Mouse (Mus musculus) adrenal gland, adult 8-10 months (tissue): ENCODE data around the gene Slc24a2. TPM values are rescaled to one million over a fixed set of nuclear protein-coding genes. Genes with fewer than 3 reads are reported as not detected.

Experiments
- DNase-seq: peaks from one replicate; pipeline ENCODE4 v3.0.0; 2022
- total RNA-seq, 4 experiments: library from RNA; stranded (reverse); gene quantifications; 2 replicates each; pipeline ENCODE4 v1.2.4; 2022

Gene Slc24a2
- total RNA-seq, 4 experiments from 2014 or later: 21.3 to 39.7 (median 28.3) TPM

DNA sequence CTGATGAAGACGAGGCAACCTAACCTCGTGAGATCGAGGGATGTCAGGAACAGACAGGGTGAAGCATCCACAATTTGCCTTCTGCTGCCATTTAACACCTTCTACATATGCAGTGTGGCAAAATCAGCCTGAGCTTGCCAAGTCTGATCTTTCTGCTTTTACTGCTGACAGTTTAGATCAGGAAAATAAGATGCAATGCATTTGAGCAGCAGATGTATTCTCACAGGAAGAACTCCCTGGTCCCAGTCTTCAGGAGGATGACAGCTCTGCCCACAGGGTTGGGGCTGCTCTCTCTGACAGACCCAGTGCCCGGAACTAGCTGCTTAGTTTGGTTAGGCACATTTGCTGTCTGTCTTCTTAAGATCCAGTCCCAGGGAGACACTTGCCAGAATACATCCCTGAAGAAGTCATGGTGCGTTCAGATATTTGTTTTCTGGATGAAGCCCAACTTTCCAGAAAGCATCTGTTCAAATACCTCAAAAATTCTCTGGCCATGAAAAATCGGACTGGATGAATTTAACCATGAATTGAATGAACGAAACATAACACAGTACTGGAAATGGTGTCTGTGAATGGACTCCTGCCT, 188.8 kb downstream of the Slc24a2 start:
- DNase-seq: no peak

DNA sequence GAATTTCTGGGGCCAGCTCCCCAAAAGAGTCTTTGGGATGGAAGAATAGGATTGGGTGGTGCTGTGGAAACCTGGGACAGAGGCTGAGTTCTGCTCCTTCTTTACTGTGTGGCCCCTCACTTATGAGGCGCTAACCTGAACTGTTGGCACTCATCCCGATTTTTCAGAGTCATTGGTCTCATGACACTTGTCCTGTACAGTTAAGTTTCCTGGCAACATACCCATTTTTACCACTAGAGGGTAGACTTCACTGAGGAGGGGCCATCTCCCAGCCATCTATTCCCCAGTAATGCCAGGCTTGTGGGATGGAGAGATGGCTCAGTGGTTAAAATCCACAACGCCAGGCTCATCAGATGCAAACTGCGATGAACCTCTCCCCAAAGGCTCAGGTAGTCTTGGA, 192.7 kb downstream of the Slc24a2 start:
- no peak for DNase-seq

DNA sequence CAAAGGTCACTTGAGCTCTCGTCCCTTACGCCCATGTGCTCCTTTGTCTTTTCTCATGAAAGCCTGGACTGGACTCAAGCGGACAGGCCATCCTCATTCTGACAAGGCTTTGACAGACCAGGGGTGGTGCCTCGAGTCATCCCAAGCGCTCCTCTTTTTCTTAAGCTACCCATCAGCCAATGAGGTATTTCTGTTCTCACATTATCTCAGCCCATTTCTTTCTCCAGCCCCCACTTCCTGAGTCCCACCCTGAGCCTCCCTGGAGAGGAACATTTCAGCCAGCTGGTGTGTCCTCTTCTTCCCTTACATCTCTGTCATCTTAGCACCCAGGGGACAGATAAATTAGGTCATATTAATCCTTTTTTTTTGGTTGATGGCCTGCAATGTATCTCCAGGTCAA, 193.8 kb downstream of the Slc24a2 start:
- DNase-seq: no peak

DNA sequence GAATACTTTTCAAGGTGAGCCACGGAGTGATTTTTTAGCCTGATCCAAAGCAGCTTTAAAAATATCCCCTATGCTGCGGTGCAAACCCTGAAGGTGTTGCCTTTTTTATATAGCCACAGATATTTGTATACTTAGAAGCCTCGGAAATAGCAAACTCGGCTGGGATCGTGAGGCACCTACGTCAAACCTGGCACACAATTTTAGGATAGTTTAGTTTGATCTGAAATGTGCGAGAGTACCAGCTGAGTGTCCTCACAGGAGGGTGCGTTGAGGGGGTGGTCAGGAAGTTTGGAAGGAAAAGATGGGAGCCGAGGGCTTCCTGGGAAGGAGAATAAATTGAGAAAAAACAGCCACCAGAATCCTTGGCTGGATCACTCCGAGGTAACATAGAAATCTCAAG, 194.6 kb downstream of the Slc24a2 start:
- no peak for DNase-seq

DNA sequence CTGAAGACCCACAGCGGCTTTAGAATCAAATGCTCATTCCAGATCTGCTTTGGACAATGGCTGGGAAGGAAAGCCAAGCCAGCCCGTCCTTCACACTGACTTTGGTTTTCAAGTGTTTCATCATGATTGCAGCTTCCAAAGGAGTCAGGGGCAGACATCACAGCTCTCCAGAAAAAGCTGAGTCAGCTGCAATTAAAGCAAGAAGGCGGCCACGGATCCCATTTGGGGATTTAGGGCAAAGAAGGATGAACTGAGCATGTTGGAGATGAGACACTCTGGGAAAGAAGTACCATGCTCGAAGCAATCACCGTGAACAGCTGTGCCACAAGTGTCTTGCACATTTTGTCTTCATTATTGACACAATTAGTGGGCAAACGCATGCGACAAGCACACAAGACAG, 197.6 kb downstream of the Slc24a2 start:
- DNase-seq: no peak

DNA sequence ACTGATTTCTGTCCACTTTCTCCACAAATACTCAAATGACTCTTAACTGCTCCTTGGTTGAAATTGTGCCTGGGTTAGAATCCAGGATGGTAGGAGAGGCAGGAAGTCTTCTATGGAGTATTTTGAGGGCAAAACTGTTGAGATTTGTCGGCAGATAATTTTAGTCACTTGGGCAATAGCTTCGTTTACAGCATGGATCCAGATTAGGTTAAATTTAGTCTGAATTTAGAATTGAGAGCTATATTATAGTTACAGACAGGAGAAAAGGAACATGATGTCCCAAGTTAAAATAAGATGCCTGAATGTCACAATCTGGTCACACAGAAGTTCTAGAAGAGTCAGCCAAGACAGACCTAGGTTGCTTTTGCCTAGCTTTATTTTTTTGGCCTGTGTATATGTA, 199.2 kb downstream of the Slc24a2 start:
- DNase-seq: no peak

DNA sequence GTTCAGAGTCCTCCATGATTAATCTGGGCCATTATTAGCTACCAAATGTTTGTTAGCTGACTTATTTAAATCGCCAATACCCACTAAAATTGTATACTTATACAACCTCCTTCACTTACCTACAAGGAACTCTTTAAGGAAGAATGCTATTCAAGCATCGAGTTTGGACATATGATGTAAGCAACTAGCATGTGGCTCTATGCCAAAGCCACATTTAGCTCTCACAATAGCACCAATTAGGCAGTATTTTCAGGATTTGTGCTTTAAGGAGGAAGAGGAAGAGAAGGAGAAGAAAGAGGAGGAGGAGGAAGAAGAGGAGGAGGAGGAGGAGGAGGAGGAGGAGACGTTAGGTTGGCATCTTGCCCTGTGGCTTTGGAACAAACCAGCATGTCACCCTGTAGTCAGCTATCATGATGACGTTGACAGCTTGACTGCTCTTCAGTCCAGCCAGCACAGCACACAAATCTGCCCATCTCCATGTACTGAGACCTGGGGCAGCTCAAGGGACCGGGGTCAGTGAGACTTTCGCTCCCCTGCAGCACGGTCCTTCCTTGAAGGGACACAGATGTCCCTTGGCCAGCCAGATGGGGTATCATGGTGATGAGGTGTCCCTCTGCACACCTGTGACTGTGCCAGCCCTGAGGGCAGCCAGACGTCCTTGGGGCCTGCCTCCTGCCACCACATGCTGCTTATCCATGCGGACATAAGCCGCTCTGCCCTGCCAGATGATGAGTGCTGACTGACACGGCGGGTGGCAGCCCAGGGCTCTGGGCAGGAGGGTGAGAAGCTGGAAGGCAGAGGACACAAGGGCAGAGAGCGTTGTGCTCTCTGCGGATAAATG, 203.7 kb downstream of the Slc24a2 start:
- DNase-seq: no peak

DNA sequence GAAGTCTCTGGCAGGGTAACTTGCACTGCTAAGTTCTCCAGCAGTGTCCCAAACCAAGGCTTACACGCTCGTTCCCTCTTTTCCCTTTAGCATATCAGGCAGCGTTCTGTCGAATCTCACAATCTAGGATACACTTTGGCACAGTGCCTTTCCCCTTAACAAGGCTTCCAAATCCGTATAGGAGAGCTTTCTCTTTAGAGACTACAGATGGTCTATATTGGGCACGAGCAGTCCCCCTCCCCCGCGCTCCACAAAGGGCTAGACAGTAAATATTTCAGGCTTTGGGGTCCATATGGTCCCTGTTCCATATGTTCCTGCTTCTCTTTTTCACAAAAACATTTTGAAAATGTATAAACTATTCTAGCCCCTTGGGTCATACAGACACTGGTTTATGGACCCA, 205.7 kb downstream of the Slc24a2 start:
- no peak for DNase-seq

DNA sequence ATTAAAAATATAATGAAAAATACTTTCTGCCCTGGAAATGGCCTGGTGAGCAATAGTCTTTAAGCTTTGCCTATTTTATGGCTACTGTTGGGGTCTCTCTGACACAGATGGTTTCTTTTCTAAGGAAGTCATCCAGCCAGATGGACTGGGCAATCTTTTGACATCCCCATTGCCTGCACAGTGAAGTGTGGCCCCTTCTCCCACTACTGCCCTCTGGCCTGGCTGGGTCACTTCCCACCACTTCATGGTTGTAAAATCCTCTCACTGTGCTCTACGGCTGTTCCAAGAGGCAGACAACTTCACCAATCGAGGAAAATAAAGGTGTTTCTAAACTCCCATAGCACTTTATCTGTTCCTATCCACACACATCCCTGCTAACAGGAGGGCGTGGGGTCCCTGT, 208.7 kb downstream of the Slc24a2 start:
- no peak for DNase-seq

DNA sequence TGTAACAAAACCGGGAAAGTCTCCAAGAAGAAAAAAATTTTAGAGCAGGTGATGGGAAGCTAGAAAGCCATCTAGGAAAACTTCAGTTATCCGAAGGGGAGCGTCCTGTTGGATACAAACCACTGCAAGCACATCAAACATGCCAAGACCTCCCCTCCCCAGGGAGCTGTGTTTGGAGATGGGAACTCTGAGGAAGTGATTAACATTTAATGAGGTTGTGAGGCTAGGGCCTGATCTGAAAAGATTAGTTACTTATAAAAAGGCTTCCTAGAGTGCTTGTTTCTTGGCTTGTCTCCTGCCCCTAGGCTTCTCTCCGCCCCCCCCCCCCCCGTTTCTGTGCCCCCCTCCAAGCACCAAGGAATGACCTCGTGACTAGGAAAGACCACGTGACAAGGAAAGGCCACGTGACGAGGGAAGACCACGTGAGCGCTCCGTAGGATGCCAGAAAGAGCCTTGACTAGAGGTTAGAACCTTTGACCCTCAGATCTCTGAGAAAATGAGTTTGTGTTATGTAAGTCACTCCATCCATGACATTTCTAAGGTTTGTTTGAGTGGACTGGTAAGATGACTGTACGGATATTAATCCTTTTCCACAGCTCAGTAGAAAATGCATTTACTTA, 210.7 kb downstream of the Slc24a2 start:
- DNase-seq: no peak

DNA sequence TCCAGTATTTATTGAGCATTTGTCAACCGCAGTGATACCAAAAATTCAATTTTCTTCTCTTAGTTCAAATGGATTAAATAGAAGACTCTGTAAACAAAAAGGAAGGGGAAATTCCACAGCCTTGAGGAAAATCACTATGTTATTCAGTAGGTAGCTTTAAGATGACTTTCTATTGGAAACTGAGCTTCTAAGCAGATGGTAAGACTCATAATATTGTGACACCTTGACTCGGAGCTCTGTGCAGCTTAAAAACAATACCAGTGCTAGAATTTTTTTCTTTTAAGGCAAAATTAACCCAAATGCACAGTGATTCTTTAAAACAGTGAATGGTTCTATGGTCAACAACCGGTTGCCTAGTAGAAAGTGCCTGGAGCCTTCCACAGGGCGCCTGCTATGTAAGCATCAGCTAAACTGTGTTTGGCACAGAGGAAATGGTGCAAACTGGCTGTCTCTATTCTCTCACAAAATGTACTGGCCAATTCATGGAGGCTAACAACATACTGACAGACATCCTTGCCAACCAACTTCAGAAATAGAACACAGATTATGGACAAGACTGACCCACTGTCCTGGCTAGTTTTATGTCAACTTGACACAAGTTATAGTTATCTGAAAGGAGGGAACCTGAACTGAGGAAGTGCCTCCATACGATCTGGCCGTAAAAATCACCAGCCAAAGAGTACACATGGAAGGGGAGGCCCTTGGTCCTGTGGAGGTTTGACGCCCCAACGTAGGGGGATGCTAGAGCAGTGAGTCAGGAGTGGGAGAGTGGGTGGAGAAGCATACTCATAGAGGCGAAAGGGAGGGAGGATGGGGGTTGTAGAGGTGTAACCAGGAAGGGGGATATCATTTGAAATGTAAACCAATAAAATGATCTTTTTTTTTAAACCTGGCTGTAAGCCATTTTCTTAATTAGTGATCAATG, 211.9 kb downstream of the Slc24a2 start:
- no peak for DNase-seq

DNA sequence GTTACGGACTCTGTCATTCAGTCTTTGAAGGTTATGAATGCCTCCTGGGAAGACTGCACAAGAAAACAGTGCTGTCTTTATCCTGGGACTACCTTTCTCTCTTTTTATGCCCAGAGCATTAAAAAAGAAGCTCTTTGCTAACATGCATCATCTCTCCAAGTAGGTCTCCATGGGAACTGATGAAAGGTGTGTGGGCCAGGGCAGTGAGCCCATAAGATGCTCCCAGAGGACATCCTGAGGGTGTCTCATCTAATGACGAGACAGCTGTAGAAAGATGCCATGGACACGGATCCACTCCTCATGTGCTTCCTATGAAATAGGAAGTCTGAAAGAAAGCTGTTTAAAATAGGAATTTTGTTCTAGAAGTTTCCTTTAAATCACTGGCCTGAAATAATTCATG, 212.8 kb downstream of the Slc24a2 start:
- DNase-seq: no peak

DNA sequence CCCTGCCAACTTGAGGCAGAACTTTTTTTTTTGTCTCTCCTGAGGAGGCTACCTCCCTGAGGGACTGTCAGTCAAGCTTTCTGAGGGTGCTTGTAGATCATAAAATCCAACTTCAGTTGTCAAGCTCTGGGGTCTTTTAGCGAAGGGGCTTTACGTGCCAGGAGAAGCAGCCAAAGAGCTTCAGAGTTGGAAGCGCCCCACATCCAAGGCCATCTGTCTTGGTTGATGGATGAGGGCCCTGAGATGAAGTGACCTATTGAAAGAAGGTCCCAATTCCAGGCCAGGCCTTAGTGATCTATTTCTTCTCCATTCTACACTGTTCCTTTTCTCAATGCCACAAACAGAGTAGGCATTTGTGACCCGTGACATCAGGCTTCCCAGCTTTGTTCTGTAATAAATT, 214.5 kb downstream of the Slc24a2 start:
- peak; percentile 25 for DNase-seq

DNA sequence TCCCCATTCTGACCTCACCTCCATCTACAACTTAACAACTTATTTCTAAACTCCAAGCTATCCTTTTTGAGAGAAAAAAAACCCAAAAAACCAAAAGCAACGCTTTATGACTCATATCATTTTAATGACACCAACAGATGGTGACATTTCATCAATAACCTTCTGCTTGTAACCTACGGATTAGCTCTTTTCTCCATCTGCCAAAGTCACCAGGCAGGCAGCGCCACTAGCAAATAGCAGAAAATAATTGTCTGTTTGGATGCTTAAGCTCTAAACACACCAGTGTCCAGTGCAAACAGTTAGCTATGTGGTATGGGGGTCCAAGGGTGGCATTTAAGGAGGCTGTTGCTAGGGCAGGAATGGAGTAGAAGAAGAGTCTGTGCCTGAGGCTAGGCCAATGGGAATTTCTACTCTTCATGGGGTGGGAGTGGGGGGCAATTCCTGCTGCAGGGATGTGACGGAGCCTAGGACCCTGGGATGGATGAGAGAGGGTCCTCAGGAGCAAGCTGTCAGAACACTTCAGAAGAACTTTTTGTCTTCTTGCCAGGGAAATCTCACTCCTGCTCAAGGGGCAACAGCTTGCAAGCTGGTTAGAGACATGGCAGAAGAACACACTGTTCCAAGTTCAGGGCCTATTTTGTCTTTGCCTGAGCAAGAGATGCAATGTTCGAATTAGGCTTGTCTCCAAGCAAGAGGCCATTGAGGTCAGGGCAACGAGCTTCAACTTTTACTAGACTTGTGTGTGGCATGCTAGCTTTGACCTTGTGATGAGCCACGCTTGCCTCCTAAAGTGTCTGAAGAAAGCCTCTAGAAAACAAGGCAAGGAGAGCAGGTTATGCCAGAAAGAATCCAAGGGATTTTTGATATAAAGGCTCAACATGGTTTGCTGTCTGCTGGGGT, 216.3 kb downstream of the Slc24a2 start:
- peak; percentile 51 for DNase-seq

DNA sequence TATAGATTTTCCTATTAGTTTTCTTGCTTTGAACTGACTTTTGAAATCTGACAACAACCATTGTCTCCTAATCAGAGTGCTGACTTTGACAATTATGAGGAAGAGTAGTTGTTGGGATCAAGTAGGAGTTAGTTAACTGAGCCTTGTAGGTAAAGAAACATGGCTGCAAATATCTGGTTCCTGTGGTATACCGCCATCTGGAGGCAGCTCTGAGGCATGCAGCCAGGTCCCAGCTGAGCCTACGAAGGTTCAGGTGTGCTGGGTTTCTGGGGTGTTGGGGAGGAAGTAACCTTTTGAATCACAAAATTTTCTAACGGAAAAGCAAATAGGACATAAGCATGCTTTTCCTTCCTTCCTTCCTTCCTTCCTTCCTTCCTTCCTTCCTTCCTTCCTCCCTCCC, 237.8 kb downstream of the Slc24a2 start:
- no peak for DNase-seq

DNA sequence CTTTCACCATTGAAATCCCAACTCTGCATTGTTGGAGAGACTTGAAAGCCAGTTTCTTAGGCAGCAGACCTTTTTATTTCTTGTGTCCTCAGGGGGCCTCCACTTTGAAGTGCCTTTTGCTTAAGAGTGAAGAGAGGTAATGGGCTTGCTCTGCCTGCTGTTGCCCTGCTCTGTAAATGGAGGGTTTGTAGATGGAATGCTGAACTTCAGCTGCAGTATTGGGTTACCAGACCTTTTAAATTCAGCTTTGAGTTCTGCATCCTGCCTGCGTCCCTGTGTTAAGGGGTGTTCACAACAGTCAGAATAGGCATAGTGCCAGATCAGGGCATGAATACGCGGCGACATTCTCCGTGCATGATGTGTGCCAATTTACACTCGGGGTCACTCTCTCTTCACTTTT, 241.0 kb downstream of the Slc24a2 start:
- no peak for DNase-seq

DNA sequence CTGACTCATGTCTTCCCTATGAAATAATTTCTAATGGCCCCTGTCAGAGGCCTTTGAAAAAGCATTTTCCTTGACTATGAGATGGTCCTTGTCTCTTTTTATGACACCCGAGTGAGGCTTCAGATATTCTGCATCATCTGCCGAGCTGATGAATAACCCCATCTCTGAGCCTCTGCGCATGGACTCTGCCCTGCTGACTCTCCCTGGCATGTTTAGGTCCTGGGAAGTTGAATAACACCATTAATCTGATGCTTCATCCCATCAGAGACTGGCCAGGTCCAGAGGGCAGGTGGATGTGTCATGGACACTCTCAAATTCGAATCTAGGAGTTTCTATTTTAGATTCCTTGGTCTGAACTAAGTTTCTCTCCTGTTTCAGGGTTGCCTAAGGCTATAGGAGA, 242.4 kb downstream of the Slc24a2 start:
- DNase-seq: no peak

DNA sequence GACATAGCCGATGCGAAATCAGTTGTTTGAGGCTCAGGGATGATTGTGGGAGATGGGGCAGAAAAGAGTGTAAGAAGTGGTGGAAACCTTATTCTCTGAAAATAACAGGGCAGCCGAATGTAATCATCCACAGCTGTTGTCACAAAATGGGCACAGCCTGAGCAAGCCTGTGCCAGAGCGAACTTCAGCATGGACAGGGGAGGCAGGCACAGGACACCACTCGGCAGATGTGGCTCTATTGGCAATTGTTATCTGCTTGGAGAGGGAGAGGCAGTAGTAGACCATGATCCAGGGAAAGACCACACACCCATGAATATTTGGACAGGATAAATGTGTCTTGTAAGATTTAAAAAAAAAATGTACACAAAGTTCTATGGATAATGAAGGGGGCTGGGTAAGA, 253.0 kb downstream of the Slc24a2 start:
- DNase-seq: no peak

DNA sequence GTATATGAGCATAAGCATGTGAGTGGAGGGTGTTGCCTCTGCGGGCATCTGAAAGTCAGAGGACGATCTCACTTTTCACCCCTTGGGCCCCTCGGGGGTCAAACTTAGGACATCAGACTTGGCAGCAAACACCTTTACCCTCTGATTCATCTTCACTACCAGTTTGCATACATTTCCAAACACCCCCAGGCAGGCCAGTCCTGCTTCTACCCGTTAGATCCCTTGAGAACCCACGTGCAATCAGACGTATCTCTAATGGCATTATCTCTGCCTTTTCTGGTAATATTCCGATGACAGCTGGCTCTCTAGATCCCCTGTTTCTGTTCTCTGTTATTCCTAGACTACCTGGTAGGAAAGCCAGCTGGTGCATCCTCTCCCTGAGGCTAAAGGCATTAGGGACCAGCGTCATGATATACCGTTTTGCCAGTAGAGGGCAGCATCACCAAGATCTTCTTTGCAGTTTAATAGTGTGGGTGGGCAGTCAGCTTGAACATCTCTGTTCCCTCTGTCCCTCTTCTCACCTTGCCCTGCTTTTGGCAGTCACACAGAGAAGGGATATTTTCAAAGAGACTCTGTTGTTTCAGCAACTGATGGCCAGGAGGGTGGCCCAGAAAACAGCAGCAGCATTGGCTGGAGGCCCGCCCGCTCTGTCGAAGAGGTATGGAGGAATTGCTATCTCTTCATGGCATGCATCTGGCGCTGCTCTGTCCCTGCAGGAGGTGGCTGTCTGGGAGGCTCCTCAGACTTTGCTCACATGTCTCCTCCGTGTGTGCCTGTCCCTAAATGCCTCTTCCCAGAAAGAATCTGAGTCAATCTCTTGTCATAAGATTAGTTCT, 272.5 kb downstream of the Slc24a2 start:
- peak; percentile 21 for DNase-seq

DNA sequence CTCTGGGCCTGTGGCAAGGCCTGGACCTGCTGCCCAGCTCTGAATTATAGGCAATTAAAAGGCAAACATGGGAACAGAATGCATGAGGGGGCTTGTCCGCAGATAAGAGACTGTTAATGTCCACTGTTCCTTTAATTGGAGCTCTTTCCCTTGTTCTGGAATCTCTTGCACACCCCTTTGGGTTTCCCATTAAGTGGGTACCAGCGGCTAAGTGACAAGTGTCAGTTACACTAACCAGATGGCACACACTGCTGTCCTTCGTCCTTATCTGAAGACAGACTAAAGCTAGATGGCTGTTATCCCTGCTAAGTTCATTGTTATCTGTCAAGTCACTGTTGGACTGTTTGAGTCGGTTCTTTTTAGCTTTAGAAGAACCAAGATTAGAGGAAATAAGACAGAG, 274.8 kb downstream of the Slc24a2 start:
- no peak for DNase-seq

DNA sequence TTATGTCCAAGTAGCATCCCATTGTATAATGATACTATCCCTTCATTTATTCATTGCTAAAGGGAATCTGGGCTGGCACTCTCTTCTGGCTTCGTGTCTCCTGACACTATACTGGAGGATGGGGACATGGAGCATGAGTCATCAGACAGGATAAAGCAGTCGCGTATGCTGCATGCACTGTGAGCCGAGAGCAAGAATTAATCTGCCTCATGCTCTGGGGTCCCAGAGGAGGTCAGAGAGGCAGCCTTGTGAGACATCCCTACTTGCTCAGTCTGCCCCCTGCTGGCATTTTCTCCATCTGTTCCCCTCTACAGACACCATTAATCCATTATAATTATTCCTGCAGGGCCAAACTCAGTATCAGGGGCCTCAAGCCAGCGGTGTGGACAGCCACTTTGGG, 276.8 kb downstream of the Slc24a2 start:
- no peak for DNase-seq
